Mouse (Mus musculus): Measurements from ENCODE around the gene Rims1. TPM values are rescaled to one million over a fixed set of nuclear protein-coding genes. Genes with fewer than 3 reads are reported as not detected.

Gene Rims1
- polyA plus RNA-seq, 1 experiment from 2014 or later, result 2.1 TPM

GRCm38 (mm10) chr1:22261702-22262101, 544.1 kb downstream of the Rims1 start:
- H3K4me2 ChIP-seq (ENCODE audit: low read depth, low read length), result no peak overlapping the region
- no peak overlapping the region for H3K27ac ChIP-seq (replicated peaks; ENCODE audit: low read depth, low read length)
- no peaks in the 10 kb centered on the region for H3K4me1 ChIP-seq (ENCODE audit: control insufficient read depth, insufficient read depth, low read length)
- 75% methylated on average over 4 of the region's 4 CpGs for WGBS
- ATAC-seq (ENCODE audit: low read depth) (no peak), DNase-seq (ENCODE audit: low spot score) (no peak)
- H3K9ac ChIP-seq (ENCODE audit: low read depth, low read length), result no peak overlapping the region
- no peaks in the 10 kb centered on the region for H3K36me3 ChIP-seq (ENCODE audit: control insufficient read depth, insufficient read depth, low read length)
- H3K27me3 ChIP-seq (replicated peaks; ENCODE audit: control insufficient read depth, insufficient read depth, low read length), result no peaks in the 10 kb centered on the region
- no peaks in the 10 kb centered on the region for H3K9me3 ChIP-seq (ENCODE audit: control insufficient read depth, low read length)
- H3K4me3 ChIP-seq (ENCODE audit: low read depth, low read length), result no peak overlapping the region

- ATAC-seq (ENCODE audit: low read depth), result no peak
- no peaks in the 10 kb centered on the region for H3K4me1 ChIP-seq (ENCODE audit: control insufficient read depth, insufficient read depth, low read length)
- H3K4me3 ChIP-seq (ENCODE audit: low read depth, low read length), result no peak overlapping the region
- DNase-seq (ENCODE audit: low spot score), result no peak
- no peak overlapping the region for H3K4me2 ChIP-seq (ENCODE audit: low read depth, low read length)
- H3K27me3 ChIP-seq (replicated peaks; ENCODE audit: control insufficient read depth, insufficient read depth, low read length), result no peaks in the 10 kb centered on the region
- H3K27ac ChIP-seq (replicated peaks; ENCODE audit: low read depth, low read length), result no peak overlapping the region
- H3K9ac ChIP-seq (ENCODE audit: low read depth, low read length), result no peak overlapping the region
- no peaks in the 10 kb centered on the region for H3K9me3 ChIP-seq (ENCODE audit: control insufficient read depth, low read length)
- H3K36me3 ChIP-seq (ENCODE audit: control insufficient read depth, insufficient read depth, low read length), result no peaks in the 10 kb centered on the region
- whole genome bisulfite sequencing, result 68% methylated on average over 2 of the region's 2 CpGs
Measured at GRCm38 (mm10) chr1:22260291-22260690, 545.5 kb downstream of the Rims1 start.

- Histone ChIP-seq H3K4me2 (ENCODE audit: low read depth, low read length) (no peak overlapping the region), H3K4me1 (ENCODE audit: control insufficient read depth, insufficient read depth, low read length) (no peaks in the 10 kb centered on the region), H3K36me3 (ENCODE audit: control insufficient read depth, insufficient read depth, low read length) (no peaks in the 10 kb centered on the region), H3K9ac (ENCODE audit: low read depth, low read length) (no peak overlapping the region), H3K27me3 (replicated peaks; ENCODE audit: control insufficient read depth, insufficient read depth, low read length) (no peaks in the 10 kb centered on the region), H3K9me3 (ENCODE audit: control insufficient read depth, low read length) (no peaks in the 10 kb centered on the region), H3K27ac (replicated peaks; ENCODE audit: low read depth, low read length) (no peak overlapping the region), H3K4me3 (ENCODE audit: low read depth, low read length) (no peak overlapping the region)
- DNase-seq (ENCODE audit: low spot score) (no peak), ATAC-seq (ENCODE audit: low read depth) (no peak)
- WGBS, result 74% methylated on average over 4 of the region's 4 CpGs
Measured at GRCm38 (mm10) chr1:22258356-22258755, 547.4 kb downstream of the Rims1 start.

- Histone ChIP-seq H3K9ac (ENCODE audit: low read depth, low read length) (no peak overlapping the region), H3K36me3 (ENCODE audit: control insufficient read depth, insufficient read depth, low read length) (no peaks in the 10 kb centered on the region), H3K4me3 (ENCODE audit: low read depth, low read length) (no peak overlapping the region), H3K4me2 (ENCODE audit: low read depth, low read length) (no peak overlapping the region), H3K27ac (replicated peaks; ENCODE audit: low read depth, low read length) (no peak overlapping the region), H3K9me3 (ENCODE audit: control insufficient read depth, low read length) (no peaks in the 10 kb centered on the region), H3K27me3 (replicated peaks; ENCODE audit: control insufficient read depth, insufficient read depth, low read length) (no peaks in the 10 kb centered on the region), H3K4me1 (ENCODE audit: control insufficient read depth, insufficient read depth, low read length) (no peaks in the 10 kb centered on the region; the same call in 1 of the 2 replicates)
- WGBS, result 89% methylated on average over 2 of the region's 2 CpGs
- ATAC-seq (ENCODE audit: low read depth) (no peak), DNase-seq (ENCODE audit: low spot score) (no peak)
Measured at GRCm38 (mm10) chr1:22254278-22254677, 551.5 kb downstream of the Rims1 start.

GRCm38 (mm10) chr1:22252873-22253272, 552.9 kb downstream of the Rims1 start:
- no peak for ATAC-seq (ENCODE audit: low read depth)
- no peak overlapping the region for H3K4me2 ChIP-seq (ENCODE audit: low read depth, low read length)

GRCm38 (mm10) chr1:22248898-22249386, 556.9 kb downstream of the Rims1 start:
- ATAC-seq (ENCODE audit: low read depth) (no peak), DNase-seq (ENCODE audit: low spot score) (no peak)
- no peaks in the 10 kb centered on the region for H3K27me3 ChIP-seq (replicated peaks; ENCODE audit: control insufficient read depth, insufficient read depth, low read length)
- no peak overlapping the region for H3K9ac ChIP-seq (ENCODE audit: low read depth, low read length)
- H3K4me3 ChIP-seq (ENCODE audit: low read depth, low read length), result no peak overlapping the region
- H3K27ac ChIP-seq (replicated peaks; ENCODE audit: low read depth, low read length), result no peak overlapping the region
- H3K36me3 ChIP-seq (ENCODE audit: control insufficient read depth, insufficient read depth, low read length), result no peaks in the 10 kb centered on the region
- no peak overlapping the region for H3K4me2 ChIP-seq (ENCODE audit: low read depth, low read length)
- no peaks in the 10 kb centered on the region; the same call in 1 of the 2 replicates for H3K4me1 ChIP-seq (ENCODE audit: control insufficient read depth, insufficient read depth, low read length)
- no peaks in the 10 kb centered on the region for H3K9me3 ChIP-seq (ENCODE audit: control insufficient read depth, low read length)

More at GRCm38 (mm10) chr1:22252873-22253272, 552.9 kb downstream of the Rims1 start:
- Histone ChIP-seq H3K4me3 (ENCODE audit: low read depth, low read length) (no peak overlapping the region), H3K27me3 (replicated peaks; ENCODE audit: control insufficient read depth, insufficient read depth, low read length) (no peaks in the 10 kb centered on the region), H3K9ac (ENCODE audit: low read depth, low read length) (no peak overlapping the region), H3K9me3 (ENCODE audit: control insufficient read depth, low read length) (no peaks in the 10 kb centered on the region), H3K36me3 (ENCODE audit: control insufficient read depth, insufficient read depth, low read length) (no peaks in the 10 kb centered on the region), H3K4me1 (ENCODE audit: control insufficient read depth, insufficient read depth, low read length) (no peaks in the 10 kb centered on the region; the same call in 1 of the 2 replicates), H3K27ac (replicated peaks; ENCODE audit: low read depth, low read length) (no peak overlapping the region)
- no peak for DNase-seq (ENCODE audit: low spot score)

- Histone ChIP-seq H3K4me2 (ENCODE audit: low read depth, low read length) (no peak overlapping the region), H3K9me3 (ENCODE audit: control insufficient read depth, low read length) (no peaks in the 10 kb centered on the region), H3K4me3 (ENCODE audit: low read depth, low read length) (no peak overlapping the region), H3K27ac (replicated peaks; ENCODE audit: low read depth, low read length) (no peak overlapping the region), H3K9ac (ENCODE audit: low read depth, low read length) (no peak overlapping the region), H3K27me3 (replicated peaks; ENCODE audit: control insufficient read depth, insufficient read depth, low read length) (no peaks in the 10 kb centered on the region), H3K4me1 (ENCODE audit: control insufficient read depth, insufficient read depth, low read length) (no peaks in the 10 kb centered on the region; the same call in 1 of the 2 replicates), H3K36me3 (ENCODE audit: control insufficient read depth, insufficient read depth, low read length) (no peaks in the 10 kb centered on the region)
- no peak for ATAC-seq (ENCODE audit: low read depth)
- WGBS, result 83% methylated on average over 2 of the region's 2 CpGs
- DNase-seq (ENCODE audit: low spot score), result no peak
Measured at GRCm38 (mm10) chr1:22245748-22246147, 560.0 kb downstream of the Rims1 start.
